Mouse (Mus musculus) megakaryocyte progenitor cell, adult 5-6 weeks (primary cell): ENCODE measurements around the gene Pigh. TPM values are rescaled to one million over a fixed set of nuclear protein-coding genes. Genes with fewer than 3 reads are reported as not detected.

Experiments used
- total RNA-seq, 2 experiments: library from RNA; stranded (forward) in 1 of 2; stranded (reverse) in 1 of 2; fragments of 157-497, 149-512 nt in 1 of 2; fragments of 200-1000 nt in 1 of 2; gene quantifications; 2 replicates each; pipeline versions ENCODE4 v1.2.3 to v1.2.4; 2015 to 2017

Gene Pigh
- total RNA-seq, 2 experiments from 2014 or later, result 13.2 to 18.2 TPM

Other genes with a start within 250 kb of the Pigh start
- gene Atp6v1d, start 228.0 kb downstream of the Pigh start, total RNA-seq (2015), result 71.3 and 72.6 TPM in 2 replicates
- gene Atp6v1d, start 228.0 kb downstream of the Pigh start, total RNA-seq (2017), result 27.9 and 35.2 TPM in 2 replicates
- gene Eif2s1, start 227.8 kb downstream of the Pigh start, total RNA-seq (2015), result 182 and 193 TPM in 2 replicates
- 111 and 115 TPM in 2 replicates for gene Eif2s1, start 227.8 kb downstream of the Pigh start, total RNA-seq (2017)
- not detected in 2 replicates for gene Plek2, start 182.7 kb downstream of the Pigh start, total RNA-seq (2015)
- gene Plek2, start 182.7 kb downstream of the Pigh start, total RNA-seq (2017), result not detected in 2 replicates
- gene Tmem229b, start 82.0 kb downstream of the Pigh start, total RNA-seq (2015), result 73.3 and 75.4 TPM in 2 replicates
- 84.1 and 102 TPM in 2 replicates for gene Tmem229b, start 82.0 kb downstream of the Pigh start, total RNA-seq (2017)
- 0.22 and 0.25 TPM in 2 replicates for gene Plekhh1, start 60.5 kb downstream of the Pigh start, total RNA-seq (2015)
- 0.24 and 0.25 TPM in 2 replicates for gene Plekhh1, start 60.5 kb downstream of the Pigh start, total RNA-seq (2017)
- gene Arg2, start 41.1 kb upstream of the Pigh start, total RNA-seq (2015), result 0.54 and 0.93 TPM in 2 replicates
- gene Arg2, start 41.1 kb upstream of the Pigh start, total RNA-seq (2017), result 0.04 and 0.34 TPM in 2 replicates
- gene Vti1b, start 83.0 kb upstream of the Pigh start, total RNA-seq (2015), result 16.5 and 19.2 TPM in 2 replicates
- gene Vti1b, start 83.0 kb upstream of the Pigh start, total RNA-seq (2017), result 168 and 177 TPM in 2 replicates
- 14.4 and 15.7 TPM in 2 replicates for gene Rdh11, start 102.6 kb upstream of the Pigh start, total RNA-seq (2015)
- gene Rdh11, start 102.6 kb upstream of the Pigh start, total RNA-seq (2017), result 18.7 and 21.7 TPM in 2 replicates
- gene Rdh12, start 119.3 kb upstream of the Pigh start, total RNA-seq (2015), result 7.0 and 9.1 TPM in 2 replicates
- gene Rdh12, start 119.3 kb upstream of the Pigh start, total RNA-seq (2017), result 7.1 and 10.5 TPM in 2 replicates
- 19.7 and 26.5 TPM in 2 replicates for gene Zfyve26, start 206.7 kb upstream of the Pigh start, total RNA-seq (2015)
- 15.8 and 17.4 TPM in 2 replicates for gene Zfyve26, start 206.7 kb upstream of the Pigh start, total RNA-seq (2017)
- gene Rad51b, start 207.6 kb upstream of the Pigh start, total RNA-seq (2015), result 15.7 and 19.5 TPM in 2 replicates
- gene Rad51b, start 207.6 kb upstream of the Pigh start, total RNA-seq (2017), result 15.7 and 19.1 TPM in 2 replicates